Mouse (Mus musculus) urinary bladder, postnatal 10 days (tissue): Measurements from ENCODE around the gene Camta1.

Experiments used
- DNase-seq: peaks from one replicate; pipeline ENCODE4 v3.0.0; 2022; ENCODE audit warnings: low spot score

Camta1 gene

DNA sequence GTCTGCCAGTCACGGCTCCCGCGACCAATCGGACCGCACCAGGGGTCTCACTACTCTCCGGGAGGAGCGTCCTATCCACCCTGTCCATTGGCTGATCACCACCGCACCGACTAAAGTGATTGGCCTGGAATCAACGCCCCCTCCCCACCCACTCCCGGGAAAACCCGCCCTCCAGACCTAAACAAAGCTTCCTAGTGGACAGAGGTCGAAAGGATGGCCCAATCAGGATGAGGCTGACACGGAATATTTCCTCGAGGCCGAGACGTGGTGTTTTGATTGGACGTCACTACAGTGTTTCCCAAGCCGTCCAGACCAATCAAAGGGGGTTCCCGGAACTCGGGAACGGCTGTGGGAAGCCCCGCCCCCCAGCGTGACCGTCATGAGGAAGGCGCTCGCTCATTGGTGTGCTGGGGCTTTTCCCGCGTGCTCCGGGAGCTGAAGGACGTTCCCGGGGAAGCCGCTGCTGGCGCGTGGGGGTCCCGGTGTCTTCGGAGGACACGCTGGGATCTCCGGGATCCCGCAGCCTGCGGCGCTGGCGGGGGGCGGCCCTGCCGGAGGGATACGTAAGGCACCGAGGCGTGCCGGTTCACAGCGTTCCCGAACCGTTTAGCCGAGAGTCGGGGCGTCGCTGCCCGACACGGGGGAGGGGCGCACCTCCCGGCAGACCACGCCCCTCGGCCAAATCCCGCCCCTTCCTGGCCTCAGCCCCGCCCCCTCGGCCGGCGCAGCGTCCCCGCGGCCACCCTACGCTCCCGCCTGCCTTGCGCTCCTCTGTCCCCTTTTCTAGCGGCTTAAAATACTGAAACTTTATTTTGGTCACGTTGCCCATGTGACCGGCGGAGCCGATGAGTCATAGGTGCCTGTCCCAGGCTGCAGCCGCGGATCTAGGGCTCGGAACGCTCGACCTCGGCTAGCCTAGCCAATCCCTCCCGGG lies at the start of gene Camta1:
Gene Camta1, minus strand, starts transcription at position 71 of the 934 bp plus-strand sequence.
- DNase-seq, result peak; percentile 96

DNA sequence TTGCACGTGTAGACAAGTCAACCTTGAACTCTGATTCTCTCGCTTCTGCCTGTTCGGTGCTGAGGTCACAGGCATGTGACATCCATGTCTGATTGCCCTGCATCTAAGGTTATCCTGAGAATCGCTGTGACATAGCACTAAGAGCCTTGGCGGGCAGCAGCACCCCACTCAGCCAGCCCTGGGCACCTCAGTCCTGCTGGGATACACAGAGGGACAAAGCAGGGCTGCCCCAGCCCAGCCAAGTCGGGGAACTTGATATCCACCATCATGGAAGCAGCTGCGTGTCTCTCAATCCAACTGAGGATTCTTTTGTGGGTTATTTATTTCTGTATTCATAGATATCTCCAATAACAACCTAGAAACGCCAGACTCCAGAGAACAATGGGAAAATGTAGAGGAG lies 47.1 kb upstream of the Camta1 start:
- DNase-seq, result no peak

DNA sequence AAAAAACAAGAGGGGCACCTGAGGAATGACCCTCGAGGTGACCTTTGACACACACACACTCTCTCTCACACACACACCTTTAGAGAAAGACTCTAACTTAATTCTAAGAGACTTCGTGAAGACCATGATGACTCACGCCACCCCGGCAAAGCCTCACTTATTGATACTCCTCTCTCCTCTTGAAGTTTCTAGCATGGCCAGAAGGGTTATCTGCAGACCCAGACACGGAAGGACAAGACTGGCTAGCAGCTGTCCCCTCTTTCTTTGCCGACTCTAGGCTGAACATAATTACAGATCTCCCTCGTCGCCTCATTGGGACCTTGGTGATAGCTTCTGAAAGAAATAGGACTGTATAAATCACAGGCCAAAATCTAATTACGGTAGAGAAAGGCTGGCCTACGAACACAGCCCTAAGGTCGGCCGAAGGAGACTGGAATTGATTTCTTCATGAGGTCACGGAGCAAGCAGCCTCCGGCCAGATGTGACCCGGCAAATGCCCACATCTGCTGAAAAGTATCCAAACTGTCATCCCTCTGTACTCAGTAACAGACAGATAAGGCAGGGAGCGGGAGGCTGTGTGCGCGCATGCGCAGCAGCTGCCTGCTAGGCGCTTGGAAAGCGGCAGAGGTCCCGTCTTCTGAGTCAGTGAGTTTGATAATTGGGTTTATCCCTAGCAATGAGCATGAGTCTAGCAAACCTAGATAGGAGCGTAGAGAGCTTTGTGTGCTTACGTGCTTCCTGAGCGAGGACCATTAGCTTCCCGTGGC lies 46.1 kb upstream of the Camta1 start:
- no peak for DNase-seq

DNA sequence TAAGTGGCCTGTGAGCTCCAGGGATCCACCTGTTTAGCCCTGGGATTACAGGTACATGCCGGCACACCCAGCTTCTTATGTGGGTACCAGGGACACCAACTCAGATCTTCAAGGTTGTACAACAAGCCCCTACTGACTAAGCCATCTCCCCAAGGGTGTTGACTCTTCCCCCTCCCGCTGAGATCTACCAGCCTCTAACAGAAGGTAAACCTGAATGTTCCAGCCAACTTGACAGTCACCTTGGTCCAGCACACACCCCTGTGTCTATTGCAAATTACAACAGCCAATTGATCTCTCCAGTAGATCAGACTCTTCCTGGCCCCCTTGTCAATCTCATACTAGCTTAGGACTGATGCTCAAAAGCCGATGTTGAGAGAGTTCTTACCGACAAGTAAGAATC lies 43.9 kb upstream of the Camta1 start:
- no peak for DNase-seq

DNA sequence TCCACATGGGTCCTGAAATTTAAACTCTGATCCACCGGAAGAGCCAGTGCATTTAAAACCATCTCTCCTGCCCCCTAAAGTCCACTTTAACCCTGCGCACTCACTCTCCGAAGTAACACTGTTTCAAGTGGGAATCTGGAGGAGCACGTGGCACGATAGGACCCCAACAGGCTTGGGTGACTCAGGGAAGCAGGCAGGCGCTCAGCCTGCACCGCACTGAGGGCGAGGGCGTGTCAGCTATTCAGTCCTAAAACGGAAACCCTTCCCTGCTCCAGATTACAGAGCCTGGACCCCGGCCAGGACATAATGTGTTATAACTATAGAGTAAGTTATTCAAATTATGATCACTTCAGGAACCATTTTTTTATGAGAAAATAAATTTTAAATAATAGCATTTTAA lies 42.4 kb upstream of the Camta1 start:
- no peak for DNase-seq

DNA sequence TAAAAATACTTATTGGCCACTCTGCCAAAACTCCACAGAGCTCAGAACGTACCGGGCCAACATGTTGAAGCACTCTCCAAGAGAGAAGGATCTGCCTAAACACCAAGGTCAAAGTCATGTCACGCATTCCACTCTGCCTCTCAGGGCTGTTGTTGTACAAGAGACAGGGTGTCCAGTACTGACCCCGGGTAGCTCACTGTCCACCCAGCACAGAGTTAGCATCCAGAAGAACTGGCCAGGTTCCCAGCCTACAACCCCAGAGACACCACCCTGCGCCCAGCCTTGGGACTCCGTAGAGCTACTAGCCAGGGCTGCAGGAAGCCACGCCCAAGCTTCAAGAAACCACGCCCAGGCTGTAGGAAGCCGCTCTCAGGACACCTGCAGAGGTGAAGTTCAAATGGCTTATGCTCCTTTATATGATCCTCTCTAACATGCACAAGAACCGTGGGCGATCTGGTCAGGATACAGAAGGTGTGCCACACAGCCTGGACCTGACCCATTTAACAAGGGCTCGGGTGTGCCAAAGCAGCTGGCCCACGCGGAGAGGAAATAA lies 41.1 kb upstream of the Camta1 start:
- DNase-seq, result no peak

DNA sequence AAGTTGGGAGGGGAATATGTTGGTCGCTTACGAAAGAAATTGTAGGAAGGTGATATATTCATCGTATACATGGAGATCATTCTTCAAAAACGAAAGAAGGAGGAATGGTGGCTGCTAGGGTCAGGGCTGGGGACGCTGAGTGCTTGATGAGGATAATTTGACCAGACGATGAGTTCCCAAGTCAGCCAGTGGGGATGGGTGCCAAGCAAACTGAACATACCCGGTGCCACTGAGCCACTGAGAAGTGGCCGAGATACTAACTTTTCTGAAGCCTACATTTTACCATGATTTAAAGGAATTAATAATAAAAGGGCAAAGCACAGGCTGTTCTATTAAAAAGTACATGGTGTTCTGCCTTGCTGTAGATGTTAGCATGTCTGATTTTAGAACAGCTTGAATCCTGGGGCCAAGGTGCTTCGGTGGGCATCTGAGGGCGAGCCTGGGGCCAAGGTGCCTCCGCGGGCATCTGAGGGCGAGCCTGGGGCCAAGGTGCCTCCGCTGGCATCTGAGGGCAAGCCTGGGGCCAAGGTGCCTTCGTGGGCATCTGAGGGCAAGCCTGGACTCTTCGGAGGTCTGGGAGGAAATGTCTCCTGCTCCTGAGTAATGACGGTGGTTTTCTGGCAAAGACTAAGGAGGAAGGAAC lies 40.5 kb upstream of the Camta1 start:
- no peak for DNase-seq

DNA sequence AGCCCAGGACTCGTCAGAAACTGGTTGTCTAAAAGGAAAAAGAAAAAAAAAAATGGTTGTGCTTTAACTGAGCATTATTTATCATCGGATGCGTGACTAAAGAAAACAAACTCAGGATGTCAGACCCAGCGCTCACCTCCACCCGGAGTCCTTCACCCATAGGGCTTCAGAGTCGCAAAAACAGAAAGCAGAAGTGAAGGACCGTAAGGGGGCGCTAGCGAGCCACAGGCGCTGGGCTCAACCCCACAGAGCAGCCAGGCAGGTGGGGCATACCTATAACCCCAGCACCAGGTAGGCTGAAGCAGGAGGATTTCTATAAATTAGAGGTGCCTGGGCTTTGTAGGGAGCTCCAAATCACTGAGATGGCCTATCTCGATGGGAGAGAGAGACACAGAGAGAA lies 39.7 kb upstream of the Camta1 start:
- no peak for DNase-seq

DNA sequence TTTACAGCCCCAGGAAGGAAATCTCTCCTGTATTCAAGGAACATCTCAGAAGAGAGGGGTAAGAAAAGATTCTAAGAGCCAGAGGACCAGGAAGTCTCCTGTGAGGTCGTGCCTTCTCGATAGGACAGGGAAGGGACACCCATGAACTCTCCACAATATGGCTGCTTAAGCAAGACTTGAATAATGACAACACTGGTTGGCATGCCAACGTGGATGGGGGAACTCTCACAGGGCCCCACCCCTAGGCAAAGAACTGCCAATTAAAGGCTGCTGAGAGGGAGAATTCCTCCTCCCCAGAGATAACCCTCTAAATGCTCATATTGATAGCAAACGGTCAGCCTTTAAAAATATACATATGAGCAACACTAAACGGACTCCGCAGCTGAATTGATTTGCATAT lies 39.1 kb upstream of the Camta1 start:
- DNase-seq, result no peak

DNA sequence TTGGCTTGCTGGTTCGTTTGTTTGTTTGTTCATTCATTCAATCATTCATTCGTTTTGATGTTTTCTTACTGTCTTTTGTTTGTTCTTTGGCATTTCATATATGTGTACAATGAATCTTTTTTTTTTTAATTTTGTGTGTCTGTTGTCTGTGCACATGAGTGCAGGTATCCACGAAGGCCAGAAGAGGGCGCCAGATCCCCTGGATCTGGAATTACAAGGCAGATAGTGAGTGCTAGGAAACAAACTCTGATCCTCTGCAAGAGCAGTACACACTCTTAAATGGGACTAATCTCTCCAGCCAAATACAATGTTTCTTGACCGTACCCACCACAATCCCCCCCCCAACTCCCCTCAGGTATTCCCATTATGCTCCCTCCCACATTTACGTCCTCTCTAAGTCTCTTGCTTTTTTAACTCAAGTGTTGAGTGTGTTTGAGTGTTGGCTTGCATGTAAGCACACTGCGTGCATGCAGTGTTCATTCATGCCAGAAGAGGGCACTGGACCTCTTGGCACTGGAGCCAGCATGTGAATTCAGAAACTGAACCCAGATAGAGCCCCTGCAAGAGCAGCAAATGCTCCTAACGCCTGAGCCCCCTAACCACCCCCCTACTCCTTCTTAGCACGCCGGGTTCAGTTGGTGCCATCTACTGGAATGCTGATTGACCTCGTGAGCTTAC lies 38.2 kb upstream of the Camta1 start:
- DNase-seq, result no peak

DNA sequence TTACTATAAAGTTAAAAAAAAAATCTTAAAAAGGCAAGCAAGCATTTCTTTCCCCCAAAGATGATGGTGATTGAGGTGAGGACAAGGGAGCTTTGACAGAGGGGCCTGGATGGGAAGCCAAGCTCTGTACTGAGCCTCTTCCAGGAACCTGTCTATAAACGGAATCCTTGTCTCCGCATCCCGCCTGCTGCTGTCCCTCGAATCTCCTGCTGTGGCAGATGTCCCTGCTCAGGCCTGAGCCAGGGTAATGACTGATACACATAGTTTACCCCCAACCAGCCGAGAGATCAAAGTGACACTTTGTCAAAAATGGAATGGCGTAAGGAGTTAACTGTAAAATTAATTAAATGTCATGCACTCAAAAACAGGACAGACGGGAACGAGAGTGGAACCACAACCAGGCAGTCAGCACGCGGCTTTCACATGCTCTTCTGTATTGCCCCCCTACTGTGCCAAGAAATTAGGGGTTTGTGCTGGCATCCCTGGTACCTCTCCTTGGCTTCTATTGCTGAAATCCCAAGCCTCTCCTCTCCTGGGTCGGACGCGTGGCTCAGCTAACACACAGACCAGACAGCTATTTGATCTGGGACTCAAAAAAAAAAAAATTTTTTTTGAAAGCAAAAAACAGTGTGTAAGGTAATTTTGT lies 37.0 kb upstream of the Camta1 start:
- DNase-seq, result no peak

DNA sequence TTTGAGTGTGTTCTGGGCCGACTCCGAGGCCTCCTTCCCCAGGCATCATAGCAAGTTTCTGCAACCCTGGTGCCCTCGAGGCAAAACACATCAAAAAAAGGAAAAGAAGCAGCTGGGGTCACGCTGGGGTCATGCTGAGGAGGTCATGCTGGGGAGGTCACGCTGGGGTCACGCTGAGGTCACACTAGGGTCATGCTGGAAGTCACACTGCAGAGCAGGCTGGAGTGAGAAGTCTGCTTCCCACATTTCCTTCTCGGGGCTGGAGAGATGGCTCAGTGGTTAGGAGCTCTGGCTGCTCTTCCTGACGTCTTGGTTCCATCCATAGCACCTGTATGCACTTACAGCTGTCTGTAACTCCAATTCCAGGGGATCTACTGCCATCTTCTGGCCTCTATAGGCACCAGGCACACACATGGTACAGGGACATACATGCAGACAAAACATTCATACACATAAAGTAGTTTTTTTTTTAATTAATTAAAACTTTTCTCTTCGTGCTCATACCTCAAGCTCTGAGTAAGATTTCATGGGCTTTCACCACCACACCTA lies 35.5 kb upstream of the Camta1 start:
- no peak for DNase-seq

DNA sequence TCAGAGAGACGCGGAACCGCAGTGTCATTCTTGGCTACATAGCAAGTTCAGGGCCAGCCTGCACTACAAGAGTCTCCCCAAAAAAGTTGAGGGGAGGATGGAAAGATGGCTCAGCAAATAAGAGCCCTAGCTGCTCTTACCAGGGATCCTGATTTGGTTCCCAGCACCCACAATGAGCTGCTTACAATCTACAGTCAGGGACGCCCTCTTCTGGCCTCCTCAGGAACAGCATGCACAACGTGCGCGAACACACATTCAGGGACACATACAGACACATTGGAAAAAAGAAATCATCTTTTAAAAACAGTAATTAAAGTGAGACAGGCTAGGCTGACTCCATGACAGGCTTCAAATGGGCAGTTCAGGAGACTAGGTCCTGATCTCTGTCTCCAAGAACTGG lies 33.9 kb upstream of the Camta1 start:
- no peak for DNase-seq

DNA sequence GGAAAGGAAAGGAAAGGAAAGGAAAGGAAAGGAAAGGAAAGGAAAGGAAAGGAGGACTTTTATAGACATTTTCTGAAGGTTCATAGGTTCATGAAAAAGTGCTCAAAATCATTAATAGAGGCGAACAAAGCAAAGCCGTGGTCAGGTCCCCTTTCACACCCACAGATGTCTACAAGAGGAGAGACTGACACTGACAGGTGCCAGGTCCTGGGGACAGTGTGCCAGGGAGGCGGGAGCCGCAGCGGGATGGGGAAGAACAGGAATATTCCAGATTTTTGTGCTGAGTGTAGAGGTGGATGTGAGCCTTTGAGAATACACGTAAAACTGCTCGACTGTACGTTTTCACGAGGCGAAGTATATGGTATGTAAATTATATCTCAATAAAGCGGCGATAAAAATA lies 33.2 kb upstream of the Camta1 start:
- DNase-seq, result no peak

DNA sequence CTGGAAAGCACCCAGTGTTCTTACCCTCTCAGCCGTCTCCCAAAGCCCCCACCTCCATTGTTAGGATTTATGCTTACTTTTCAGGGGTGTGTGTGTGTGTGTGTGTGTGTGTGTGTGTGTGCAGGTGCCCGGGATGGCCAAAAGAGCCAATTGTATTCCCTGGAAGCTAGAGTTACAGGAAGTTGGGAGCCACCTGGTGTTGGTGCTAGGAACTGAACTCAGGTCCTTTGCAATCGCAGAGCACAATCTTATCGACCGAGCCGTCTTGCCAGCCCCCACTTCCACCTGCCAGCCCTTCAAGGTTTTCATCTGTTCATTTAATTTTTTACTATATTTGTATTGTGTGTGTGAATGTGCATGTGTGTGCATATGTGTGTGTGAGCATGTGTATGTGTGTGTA lies 31.6 kb upstream of the Camta1 start:
- DNase-seq, result no peak

DNA sequence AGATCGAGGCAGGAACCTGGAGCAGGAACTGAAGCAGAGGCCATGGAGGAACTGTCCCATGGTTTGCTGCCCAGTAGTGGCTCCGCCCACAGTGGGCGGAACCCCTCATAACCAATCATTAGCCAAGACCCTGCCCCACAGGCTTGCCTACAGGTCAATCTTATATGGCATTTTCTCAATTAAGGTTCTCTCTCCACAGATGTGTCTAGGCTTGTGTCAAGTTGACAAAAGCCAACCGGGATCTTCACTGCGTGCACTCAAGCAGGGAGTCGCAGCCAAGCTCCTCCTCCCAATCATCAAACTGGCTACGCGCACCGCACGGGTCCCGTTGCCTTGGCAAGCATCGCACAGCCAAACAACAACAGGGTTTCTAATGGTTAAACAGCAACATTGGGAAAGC lies 19.9 kb upstream of the Camta1 start:
- no peak for DNase-seq

DNA sequence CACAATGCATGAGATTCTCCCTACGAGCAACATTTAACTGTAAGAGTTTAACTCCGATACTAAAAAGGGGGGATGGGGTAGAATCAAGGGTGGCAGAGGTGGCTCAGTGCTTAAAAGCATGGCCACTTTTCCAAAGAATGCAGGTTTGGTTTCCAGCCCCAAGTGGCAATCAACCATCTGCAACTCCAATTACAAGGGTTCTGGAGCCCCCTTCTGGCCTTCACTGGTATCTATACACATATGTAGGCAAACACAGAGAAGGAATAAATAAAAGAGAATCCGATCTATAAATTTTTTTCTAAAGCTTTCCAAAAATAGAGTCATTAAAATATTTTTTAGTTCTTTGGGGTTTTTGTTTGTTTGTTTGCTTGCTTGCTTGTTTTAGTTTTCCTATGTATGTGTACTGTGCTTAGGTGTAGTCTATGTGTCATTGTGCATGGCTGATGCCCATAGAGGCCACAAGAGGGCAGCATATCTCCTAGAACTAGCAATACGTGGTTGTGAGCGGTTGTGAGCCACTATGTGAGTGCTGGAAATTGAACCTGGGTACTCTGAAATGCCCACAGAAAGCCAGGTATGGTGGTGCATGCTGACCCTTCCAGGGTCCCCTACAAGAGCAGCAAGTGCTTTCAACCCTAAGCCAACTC lies 18.5 kb upstream of the Camta1 start:
- no peak for DNase-seq

DNA sequence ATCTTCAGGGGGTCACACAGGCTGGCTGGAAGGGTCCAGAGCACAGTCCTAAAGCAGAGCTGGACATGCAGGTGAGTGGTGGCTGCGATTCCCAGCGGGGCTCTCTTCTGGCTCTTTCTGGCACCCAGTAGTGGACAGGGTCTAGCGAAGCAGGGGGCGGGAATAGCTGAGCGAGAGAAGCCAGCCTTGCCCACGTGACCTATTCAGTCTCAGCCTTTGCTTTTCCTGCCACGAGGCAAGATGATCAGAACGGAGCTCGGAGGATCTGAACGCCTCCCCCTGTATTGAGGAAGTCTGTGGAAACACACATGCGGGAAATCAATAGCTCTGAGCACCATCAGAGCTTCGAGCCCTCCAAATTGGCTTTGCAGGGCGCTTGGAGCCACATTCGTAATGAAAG lies 14.7 kb upstream of the Camta1 start:
- DNase-seq, result no peak

DNA sequence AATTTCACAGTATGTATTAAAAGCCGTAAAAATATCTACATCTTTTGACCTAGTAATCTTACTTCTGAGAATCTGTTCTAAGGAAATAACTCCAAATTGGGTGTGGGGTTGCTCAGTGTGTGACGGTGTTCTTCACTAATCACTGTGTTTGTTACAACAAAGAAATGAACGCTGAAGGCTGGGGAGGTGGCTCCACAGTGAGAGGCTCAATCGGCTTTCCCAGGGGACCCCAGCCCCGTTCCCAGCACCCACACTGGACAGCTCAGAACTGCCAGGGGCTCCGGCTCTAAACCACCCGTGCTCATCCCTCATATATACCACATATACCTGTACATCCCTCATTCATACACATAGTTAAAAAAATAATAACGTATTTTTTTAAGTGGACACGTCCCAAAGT lies 1.8 kb upstream of the Camta1 start:
- no peak for DNase-seq

DNA sequence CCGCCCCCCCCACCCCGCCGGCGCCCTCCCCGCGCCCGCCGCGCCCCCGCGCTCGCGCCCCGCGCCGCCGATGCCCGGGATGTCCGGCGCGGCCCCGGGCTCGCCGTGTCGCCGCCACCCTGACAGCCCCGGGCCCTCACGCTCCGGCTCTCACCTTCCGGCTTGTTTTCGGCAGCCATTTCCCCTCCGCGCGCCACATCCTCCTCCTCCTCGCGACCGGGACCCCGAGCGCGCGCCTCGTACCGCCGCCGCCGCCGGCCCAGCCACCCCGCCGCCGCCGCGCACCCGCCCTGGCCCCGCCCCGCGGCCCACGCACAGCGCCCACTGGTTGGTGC lies 238 bp downstream of the Camta1 start:
- DNase-seq, result no peak
